Mouse (Mus musculus): ENCODE measurements around the gene Necap2. TPM values are rescaled to one million over a fixed set of nuclear protein-coding genes. Genes with fewer than 3 reads are reported as not detected.
A peak's percentile ranks its signal among the peaks of the same experiment; 100 is the strongest.

The Necap2 gene
- polyA plus RNA-seq, 1 experiment from 2014 or later, result 136 TPM

- Histone ChIP-seq H3K4me1 (peaks cover 29% of the 10 kb centered on the region), H3K27me3 (replicated peaks) (0 out of 2 replicates have a peak, but pooled peaks cover 9% of the 10 kb centered on the region), H3K9me3 (replicated peaks) (no peaks in the 10 kb centered on the region), H3K9ac (no peak overlapping the region), H3K4me2 (no peak overlapping the region), H3K36me3 (no peaks in the 10 kb centered on the region), H3K27ac (no peak overlapping the region), H3K4me3 (no peak overlapping the region)
- no peak for ATAC-seq
- WGBS (ENCODE audit: insufficient replicate concordance), result 87% methylated on average over 9 of the region's 9 CpGs
Measured at GRCm38 (mm10) chr4:141101291-141101690, 23.1 kb upstream of the Necap2 start.

GRCm38 (mm10) chr4:141099956-141100355 is 21.8 kb upstream of the Necap2 start:
- Histone ChIP-seq H3K4me2 (no peak overlapping the region), H3K4me1 (peaks cover 32% of the 10 kb centered on the region), H3K27ac (no peak overlapping the region), H3K36me3 (no peaks in the 10 kb centered on the region), H3K27me3 (replicated peaks) (0 out of 2 replicates have a peak, but pooled peaks cover 9% of the 10 kb centered on the region), H3K9me3 (replicated peaks) (no peaks in the 10 kb centered on the region), H3K4me3 (no peak overlapping the region), H3K9ac (no peak overlapping the region)
- WGBS (ENCODE audit: insufficient replicate concordance), result 65% methylated on average over 5 of the region's 5 CpGs
- no peak for ATAC-seq

GRCm38 (mm10) chr4:141098935-141099334 is 20.8 kb upstream of the Necap2 start:
- 22% methylated on average over 4 of the region's 4 CpGs for WGBS (ENCODE audit: insufficient replicate concordance)
- Histone ChIP-seq H3K9ac (no peak overlapping the region), H3K4me3 (no peak overlapping the region), H3K27ac (no peak overlapping the region), H3K36me3 (no peaks in the 10 kb centered on the region), H3K4me2 (peak overlapping the region; percentile 21), H3K9me3 (replicated peaks) (no peaks in the 10 kb centered on the region), H3K27me3 (replicated peaks) (0 out of 2 replicates have a peak, but pooled peaks cover under 1% of the 10 kb centered on the region), H3K4me1 (peaks cover 32% of the 10 kb centered on the region)
- ATAC-seq, result peak; percentile 74

- H3K27me3 ChIP-seq (replicated peaks), result no peaks in the 10 kb centered on the region
- H3K4me2 ChIP-seq, result no peak overlapping the region
- no peaks in the 10 kb centered on the region for H3K36me3 ChIP-seq
- WGBS (ENCODE audit: insufficient replicate concordance), result 35% methylated on average over 9 of the region's 9 CpGs
- H3K4me1 ChIP-seq, result peaks cover 32% of the 10 kb centered on the region
- no peaks in the 10 kb centered on the region for H3K9me3 ChIP-seq (replicated peaks)
- no peak overlapping the region for H3K9ac ChIP-seq
- H3K4me3 ChIP-seq, result no peak overlapping the region
- no peak for ATAC-seq
- no peak overlapping the region for H3K27ac ChIP-seq
Measured at GRCm38 (mm10) chr4:141096710-141097109, 18.6 kb upstream of the Necap2 start.

GRCm38 (mm10) chr4:141095016-141095415 is 16.9 kb upstream of the Necap2 start:
- Histone ChIP-seq H3K9me3 (replicated peaks) (no peaks in the 10 kb centered on the region), H3K4me3 (no peak overlapping the region), H3K36me3 (no peaks in the 10 kb centered on the region), H3K27ac (no peak overlapping the region), H3K4me1 (peaks cover 29% of the 10 kb centered on the region), H3K4me2 (no peak overlapping the region), H3K9ac (no peak overlapping the region), H3K27me3 (replicated peaks) (0 out of 2 replicates have a peak, but pooled peaks cover 7% of the 10 kb centered on the region)
- WGBS (ENCODE audit: insufficient replicate concordance), result 79% methylated on average over 10 of the region's 10 CpGs
- ATAC-seq, result no peak

GRCm38 (mm10) chr4:141088714-141089113 is 10.6 kb upstream of the Necap2 start:
- no peak for ATAC-seq
- H3K4me2 ChIP-seq, result no peak overlapping the region
- WGBS (ENCODE audit: insufficient replicate concordance), result 72% methylated on average over 9 of the region's 9 CpGs

GRCm38 (mm10) chr4:141088033-141088432 is 9.9 kb upstream of the Necap2 start, which contains the start of gene Spata21:
Gene Spata21, plus strand, starts transcription at chr4:141088333.
- H3K27ac ChIP-seq, result peak within 1 kb of the TSS; percentile 36; the same call in 1 of the 2 replicates
- peak within 1 kb of the TSS; percentile 44; the same call in 1 of the 2 replicates for H3K4me2 ChIP-seq
- H3K4me3 ChIP-seq, result no peak within 1 kb of the TSS
- H3K9ac ChIP-seq, result no peak within 1 kb of the TSS
- no peaks in the 10 kb centered on the region for H3K9me3 ChIP-seq (replicated peaks)
- H3K27me3 ChIP-seq (replicated peaks), result 0 out of 2 replicates have a peak, but pooled peaks cover 13% of the 10 kb centered on the region
- H3K4me1 ChIP-seq, result peaks cover 22% of the 10 kb centered on the region
- no peak for ATAC-seq
- WGBS (ENCODE audit: insufficient replicate concordance), result 63% methylated on average over 6 of the region's 6 CpGs
- no peaks in the 10 kb centered on the region for H3K36me3 ChIP-seq

More at GRCm38 (mm10) chr4:141088714-141089113, 10.6 kb upstream of the Necap2 start:
- no peak overlapping the region for H3K27ac ChIP-seq
- no peak overlapping the region for H3K9ac ChIP-seq
- H3K4me1 ChIP-seq, result peaks cover 22% of the 10 kb centered on the region
- H3K27me3 ChIP-seq (replicated peaks), result 0 out of 2 replicates have a peak, but pooled peaks cover 13% of the 10 kb centered on the region
- H3K4me3 ChIP-seq, result no peak overlapping the region
- no peaks in the 10 kb centered on the region for H3K36me3 ChIP-seq
- no peaks in the 10 kb centered on the region for H3K9me3 ChIP-seq (replicated peaks)

GRCm38 (mm10) chr4:141086862-141087261 is 8.7 kb upstream of the Necap2 start:
- H3K9ac ChIP-seq, result no peak overlapping the region
- H3K4me1 ChIP-seq, result peaks cover 22% of the 10 kb centered on the region
- no peak overlapping the region for H3K4me3 ChIP-seq
- H3K9me3 ChIP-seq (replicated peaks), result no peaks in the 10 kb centered on the region
- H3K27ac ChIP-seq, result peak overlapping the region; percentile 60; the same call in 1 of the 2 replicates
- peak overlapping the region; percentile 44 for H3K4me2 ChIP-seq
- 0 out of 2 replicates have a peak, but pooled peaks cover 13% of the 10 kb centered on the region for H3K27me3 ChIP-seq (replicated peaks)
- 34% methylated on average over 10 of the region's 10 CpGs for WGBS (ENCODE audit: insufficient replicate concordance)
- peak; percentile 87 for ATAC-seq
- no peaks in the 10 kb centered on the region for H3K36me3 ChIP-seq

GRCm38 (mm10) chr4:141078510-141079137 is 467 bp upstream of the Necap2 start:
- no peak overlapping the region for H3K9ac ChIP-seq
- H3K4me3 ChIP-seq, result peak overlapping the region; percentile 98; the same call in 1 of the 2 replicates
- H3K9me3 ChIP-seq (replicated peaks), result no peaks in the 10 kb centered on the region
- H3K27ac ChIP-seq, result 0 out of 2 replicates have a peak overlapping the region, but pooled peaks have one; percentile 16
- peaks cover 45% of the 10 kb centered on the region for H3K4me1 ChIP-seq
- 69% methylated on average over 18 of the region's 18 CpGs for WGBS (ENCODE audit: insufficient replicate concordance)
- ATAC-seq, result no peak
- H3K4me2 ChIP-seq, result peak overlapping the region; percentile 90
- no peaks in the 10 kb centered on the region for H3K27me3 ChIP-seq (replicated peaks)
- peaks cover 29% of the 10 kb centered on the region for H3K36me3 ChIP-seq

GRCm38 (mm10) chr4:141076761-141077506 is 1.2 kb downstream of the Necap2 start:
- Histone ChIP-seq H3K4me2 (peak overlapping the region; percentile 90), H3K9ac (peak overlapping the region; percentile 95)
- ATAC-seq, result peak; percentile 83

GRCm38 (mm10) chr4:141074109-141074508 is 4.0 kb downstream of the Necap2 start:
- H3K27ac ChIP-seq, result peak overlapping the region; percentile 95
- H3K9me3 ChIP-seq (replicated peaks), result no peaks in the 10 kb centered on the region
- peak overlapping the region; percentile 95 for H3K9ac ChIP-seq
- 45% methylated on average over 4 of the region's 4 CpGs for WGBS (ENCODE audit: insufficient replicate concordance)
- H3K27me3 ChIP-seq (replicated peaks), result no peaks in the 10 kb centered on the region
- H3K4me2 ChIP-seq, result peak overlapping the region; percentile 90
- ATAC-seq, result peak; percentile 69
- peaks cover 76% of the 10 kb centered on the region for H3K4me1 ChIP-seq
- H3K36me3 ChIP-seq, result peaks cover 74% of the 10 kb centered on the region
- peak overlapping the region; percentile 38 for H3K4me3 ChIP-seq

More at GRCm38 (mm10) chr4:141076761-141077506, 1.2 kb downstream of the Necap2 start:
- Histone ChIP-seq H3K4me3 (peak overlapping the region; percentile 98), H3K27ac (peak overlapping the region; percentile 95), H3K4me1 (peaks cover 62% of the 10 kb centered on the region), H3K27me3 (replicated peaks) (no peaks in the 10 kb centered on the region), H3K9me3 (replicated peaks) (no peaks in the 10 kb centered on the region), H3K36me3 (peaks cover 46% of the 10 kb centered on the region)
- 20% methylated on average over 17 of the region's 17 CpGs for WGBS (ENCODE audit: insufficient replicate concordance)

GRCm38 (mm10) chr4:141073661-141074060 is 4.5 kb downstream of the Necap2 start:
- peak overlapping the region; percentile 95 for H3K27ac ChIP-seq
- peak overlapping the region; percentile 38 for H3K4me3 ChIP-seq
- H3K9ac ChIP-seq, result peak overlapping the region; percentile 95
- peaks cover 78% of the 10 kb centered on the region for H3K36me3 ChIP-seq
- no peaks in the 10 kb centered on the region for H3K27me3 ChIP-seq (replicated peaks)
- 78% methylated on average over 9 of the region's 9 CpGs for WGBS (ENCODE audit: insufficient replicate concordance)
- ATAC-seq, result no peak
- H3K9me3 ChIP-seq (replicated peaks), result no peaks in the 10 kb centered on the region
- peak overlapping the region; percentile 90 for H3K4me2 ChIP-seq
- peaks cover 79% of the 10 kb centered on the region for H3K4me1 ChIP-seq

All from liver, embryonic 12.5 days (tissue).